Mouse (Mus musculus) large intestine, adult 2 months (tissue): ENCODE measurements at regions not wholly inside any gene's neighbourhood (a gene's known extent, or its start where the extent isn't known, plus 50 kb on each side); places are given as distances from the start of the nearest gene placed in this dataset.

Experiments
- DNase-seq: peaks from one replicate; pipeline ENCODE4 v3.0.0-alpha.2; 2012; ENCODE audit warnings: low read depth, low spot score
- WGBS: fragments of 180-500 bp; shearing (Covaris S2); methylation state at CpG from one replicate; pipeline ENCODE4 v1.1.7; 2018; 5-methylcytosine and 5-hydroxymethylcytosine counted together

DNA sequence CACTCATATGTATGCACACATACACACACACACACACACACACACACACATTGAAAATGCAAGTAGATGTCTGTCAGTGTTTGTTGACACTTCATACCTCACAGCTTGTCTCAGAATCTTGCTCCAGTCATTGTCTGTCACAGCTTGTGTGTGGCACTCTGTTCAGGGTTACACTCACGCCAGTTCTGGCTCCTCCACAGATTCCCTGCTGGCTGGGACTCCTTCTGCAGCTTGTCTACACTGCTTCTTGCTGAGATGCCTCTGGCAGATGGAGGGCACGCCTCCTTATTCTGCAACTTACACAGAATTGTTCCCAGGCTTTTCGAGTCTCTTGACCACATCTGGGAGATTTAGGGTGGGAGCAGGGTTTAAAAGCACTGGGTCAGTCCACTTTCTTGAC lies 208.6 kb upstream of the Gcfc2 start:
- WGBS, result 61% methylated on average over 3 of the region's 3 CpGs
- DNase-seq, result no peak

DNA sequence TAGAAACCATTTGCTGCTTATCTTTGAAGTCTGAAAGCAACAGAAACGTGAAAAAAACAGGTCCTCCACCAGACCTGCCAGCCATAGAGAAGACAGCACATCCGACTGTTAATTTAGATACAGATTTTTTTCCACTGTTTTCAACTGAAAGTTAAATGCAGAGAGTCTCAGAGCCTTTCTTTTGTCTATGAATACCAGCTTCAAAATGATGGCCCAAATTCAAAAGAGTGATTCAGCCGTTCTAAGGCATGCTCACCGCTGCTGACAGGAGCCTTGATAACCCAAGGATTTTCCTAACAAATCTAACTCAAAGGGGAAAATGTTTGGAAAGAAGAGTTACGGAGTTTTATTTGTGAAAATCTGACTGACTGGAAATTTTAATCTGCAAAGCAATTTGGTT lies 207.1 kb upstream of the Gcfc2 start:
- no peak for DNase-seq
- WGBS, result 72% methylated on average over 5 of the region's 5 CpGs

DNA sequence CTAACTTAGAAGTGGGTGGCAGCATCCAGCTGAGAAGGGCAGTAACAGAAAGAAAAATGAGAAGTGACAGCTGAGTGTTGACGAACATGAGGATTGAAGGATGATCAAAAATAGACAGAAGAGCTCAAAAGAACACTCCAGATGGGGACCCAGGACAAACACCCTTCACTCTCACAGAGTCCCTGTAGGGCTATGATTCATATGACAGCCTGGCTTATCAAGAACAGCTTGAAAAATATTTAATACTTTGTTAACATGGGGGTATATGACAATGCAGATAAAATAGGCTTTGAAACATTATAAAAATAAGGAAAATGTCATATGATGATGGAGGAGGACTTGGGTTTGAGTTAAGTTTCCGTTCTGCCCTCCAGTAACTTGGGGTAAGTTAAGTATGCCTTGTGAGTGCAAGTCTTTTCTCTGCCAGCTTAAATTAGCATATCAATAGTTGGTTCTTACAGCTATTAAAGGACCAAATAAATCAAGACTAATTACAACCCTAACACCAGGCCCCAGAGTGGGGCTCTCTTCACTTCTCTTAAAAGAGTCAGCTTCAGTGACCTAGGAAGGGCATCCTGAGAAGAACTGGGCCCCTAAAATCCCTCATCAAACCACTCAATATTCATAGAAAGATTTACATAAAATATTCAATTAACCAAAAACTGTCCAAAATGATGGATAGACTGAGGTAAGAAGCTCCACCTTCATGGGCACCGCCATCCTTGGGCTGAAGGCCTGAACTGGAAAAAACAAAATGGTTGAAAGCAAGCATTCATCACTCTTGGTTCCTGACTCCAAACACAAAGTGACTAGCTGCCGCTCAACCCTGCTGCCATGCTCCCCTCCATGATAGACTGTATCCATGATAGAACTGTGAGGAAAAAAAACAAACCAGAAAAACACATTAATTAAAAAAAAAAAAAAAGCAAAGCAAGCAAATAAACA lies 198.6 kb upstream of the Gcfc2 start:
- 84% methylated on average over 4 of the region's 4 CpGs for WGBS
- no peak for DNase-seq

DNA sequence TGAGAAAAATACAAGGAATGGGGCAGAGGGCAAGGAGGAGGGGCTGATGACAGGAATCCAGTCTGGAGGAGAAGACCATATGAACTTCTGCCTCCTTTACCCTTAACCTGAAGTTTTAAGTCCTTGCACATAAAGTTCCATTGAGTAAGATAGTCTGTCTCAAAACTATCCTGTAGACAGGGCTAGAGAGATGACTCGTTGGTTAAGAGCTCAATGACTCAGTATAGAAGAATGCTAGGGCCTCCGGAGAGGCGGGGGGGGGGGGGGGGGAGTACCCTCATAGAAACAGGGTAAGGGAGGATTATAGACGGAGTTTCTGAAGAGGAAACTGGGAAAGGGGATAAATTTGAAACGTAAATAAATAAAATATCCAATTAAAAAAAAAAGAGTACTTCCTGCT lies 191.8 kb upstream of the Gcfc2 start:
- 44% methylated on average over 5 of the region's 5 CpGs for WGBS
- no peak for DNase-seq

DNA sequence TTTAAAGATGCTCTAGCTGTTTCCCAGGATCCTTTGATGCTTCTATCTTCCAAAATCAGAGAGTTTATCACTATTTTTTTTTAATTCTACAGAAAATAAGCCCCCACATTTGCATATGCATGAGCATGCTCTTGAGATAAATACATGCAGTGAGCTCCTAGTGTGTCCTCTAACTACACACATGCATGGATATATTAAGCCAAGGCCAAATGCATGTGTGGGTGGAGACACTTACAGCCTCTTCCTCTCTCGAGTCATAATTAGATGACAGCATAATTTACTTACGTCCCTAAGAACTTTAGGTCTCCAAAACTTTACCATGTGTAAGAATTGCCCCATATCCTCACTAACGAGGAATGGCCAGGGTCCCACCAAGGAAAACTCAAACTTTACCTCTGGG lies 189.9 kb upstream of the Gcfc2 start:
- 71% methylated on average over 3 of the region's 3 CpGs for WGBS
- DNase-seq, result no peak

DNA sequence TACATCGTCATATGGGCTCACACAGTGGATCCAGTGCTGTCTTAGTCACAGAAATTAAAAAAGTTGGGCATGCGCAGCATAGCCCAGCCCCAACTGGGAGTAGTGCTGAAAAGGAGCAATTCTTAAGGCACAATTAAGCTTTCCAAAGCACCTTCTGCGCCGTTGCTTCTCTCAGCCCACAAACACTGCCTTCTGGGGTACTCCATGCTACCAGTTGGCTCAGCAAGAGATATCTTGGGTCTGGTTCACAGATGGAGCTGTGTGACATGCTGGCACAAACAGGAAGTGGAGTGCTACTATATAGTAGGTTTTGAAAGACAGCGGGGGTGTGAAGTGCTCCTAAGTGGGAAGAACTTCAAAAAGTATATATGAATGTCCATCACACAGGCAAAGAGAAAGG lies 185.0 kb upstream of the Gcfc2 start:
- DNase-seq, result no peak
- 89% methylated on average over 5 of the region's 5 CpGs for WGBS

DNA sequence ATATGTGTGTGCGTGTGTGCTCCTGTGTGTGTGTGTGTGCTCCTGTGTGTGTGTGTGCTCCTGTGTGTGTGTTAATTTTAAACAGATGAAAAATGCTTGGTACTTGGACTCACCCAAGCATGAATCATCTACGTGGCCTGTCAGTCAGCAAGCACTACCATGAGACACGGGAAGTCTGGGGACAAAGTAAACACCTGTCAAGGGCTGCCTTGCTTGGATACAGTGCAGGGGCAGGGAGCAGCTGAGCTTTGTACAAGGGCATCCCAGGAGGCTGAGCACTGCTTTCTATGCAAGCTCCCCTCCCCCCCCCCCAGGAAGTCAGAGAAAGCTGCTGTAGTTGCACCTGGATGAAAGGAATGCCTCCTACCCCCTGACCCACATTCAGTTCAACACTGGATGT lies 173.8 kb upstream of the Gcfc2 start:
- no peak for DNase-seq
- WGBS, result 34% methylated on average over 3 of the region's 3 CpGs

DNA sequence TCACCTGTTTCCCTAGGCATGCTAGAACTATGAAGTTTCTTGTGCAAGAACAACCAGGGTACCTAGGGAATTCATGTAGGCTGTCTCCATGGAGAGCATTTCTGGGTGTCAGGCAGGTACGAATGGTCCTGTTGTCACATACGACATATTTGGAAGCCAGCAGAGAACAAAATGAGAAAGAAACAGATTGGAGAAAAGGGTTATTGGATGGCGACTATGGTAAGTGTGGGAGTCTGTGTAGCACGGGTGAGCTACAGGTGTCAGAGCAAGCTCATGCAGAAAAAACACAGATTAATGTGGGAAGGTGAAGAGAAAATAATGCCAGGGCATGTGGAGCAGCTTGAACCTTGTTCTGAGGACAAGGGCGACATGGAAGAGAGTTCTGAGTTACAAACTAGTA lies 171.8 kb upstream of the Gcfc2 start:
- DNase-seq, result no peak
- 92% methylated on average over 5 of the region's 5 CpGs for WGBS

DNA sequence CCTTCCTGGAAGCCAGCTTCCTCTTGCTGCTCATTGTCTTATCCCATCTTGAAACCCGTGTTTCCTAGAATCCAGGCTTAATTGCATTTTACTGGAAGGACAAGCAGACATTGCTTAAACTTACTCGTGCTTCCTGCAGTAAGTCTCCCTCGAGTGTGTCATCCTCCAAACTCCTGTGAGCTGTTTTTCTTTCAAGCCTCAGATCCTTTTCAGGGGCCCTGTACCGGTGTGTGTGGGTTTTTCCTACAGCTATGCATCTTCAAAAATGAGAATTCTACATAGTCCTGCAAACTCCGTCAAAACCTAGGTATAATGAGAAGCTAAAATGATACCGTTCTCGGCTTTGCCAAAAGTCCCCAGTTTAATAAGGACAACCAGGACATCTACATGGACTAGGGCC lies 167.2 kb upstream of the Gcfc2 start:
- 67% methylated on average over 7 of the region's 7 CpGs for WGBS
- DNase-seq, result no peak

DNA sequence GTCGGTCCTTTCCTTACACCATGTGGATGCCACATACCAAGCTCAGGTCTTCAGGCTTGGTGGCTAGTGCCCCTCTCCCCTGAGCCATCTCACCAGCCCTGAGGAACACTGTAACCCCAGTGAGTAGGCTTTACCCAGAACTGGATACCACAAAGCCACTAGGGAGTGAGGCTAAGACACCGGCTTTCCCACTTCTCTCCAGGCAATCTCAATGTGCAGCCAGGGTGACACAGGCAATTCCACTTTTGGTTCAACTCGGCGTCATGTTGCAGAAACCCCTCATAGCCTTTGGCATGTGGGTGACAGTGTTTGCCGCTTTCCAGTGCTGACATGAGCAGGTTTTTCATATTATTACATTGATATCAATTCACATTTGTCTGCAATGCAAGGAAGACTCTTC lies 164.6 kb upstream of the Gcfc2 start:
- WGBS, result 85% methylated on average over 5 of the region's 5 CpGs

DNA sequence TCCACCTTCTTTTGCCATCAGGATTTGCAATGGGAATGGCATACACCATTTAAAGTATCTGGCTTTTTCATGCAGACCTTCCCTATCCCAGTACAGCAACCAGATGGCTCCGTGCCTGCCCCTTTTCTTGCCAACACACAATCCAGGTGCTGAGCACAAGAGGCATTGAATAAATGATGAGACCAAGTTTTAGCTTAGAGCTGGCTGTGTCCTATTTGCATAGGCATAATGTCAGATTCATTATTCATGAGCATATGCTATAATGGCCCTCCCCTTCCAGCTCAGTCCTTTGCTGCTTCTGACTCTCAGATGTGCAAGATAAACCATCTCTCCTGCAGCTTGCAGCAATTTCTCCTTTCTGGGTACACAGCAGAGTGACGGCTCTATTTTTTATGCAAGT lies 163.3 kb upstream of the Gcfc2 start:
- 65% methylated on average over 2 of the region's 2 CpGs for WGBS

More for the DNA sequence above, 164.6 kb upstream of the Gcfc2 start:
- no peak for DNase-seq

DNA sequence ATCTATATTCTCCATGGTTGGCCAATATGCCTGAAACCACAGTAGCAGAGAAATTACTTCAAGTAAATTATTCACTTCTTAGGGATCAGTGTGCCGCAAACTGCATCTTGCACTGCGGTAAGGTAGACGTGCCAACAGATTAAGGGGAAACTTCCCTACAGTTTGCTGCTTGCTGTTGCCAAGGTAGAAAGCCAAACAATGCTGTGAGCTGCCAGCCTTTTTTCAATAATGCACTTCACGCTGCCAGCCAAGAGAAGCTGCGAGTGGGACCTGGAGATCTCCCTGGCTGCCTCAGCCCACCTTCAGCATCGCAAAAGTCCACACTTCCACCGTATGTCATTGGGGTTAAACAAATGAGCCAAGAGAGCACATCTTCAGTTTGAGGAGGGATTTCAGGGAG lies 157.6 kb upstream of the Gcfc2 start:
- 85% methylated on average over 7 of the region's 7 CpGs for WGBS
- no peak for DNase-seq

More for the DNA sequence above, 163.3 kb upstream of the Gcfc2 start:
- no peak for DNase-seq

DNA sequence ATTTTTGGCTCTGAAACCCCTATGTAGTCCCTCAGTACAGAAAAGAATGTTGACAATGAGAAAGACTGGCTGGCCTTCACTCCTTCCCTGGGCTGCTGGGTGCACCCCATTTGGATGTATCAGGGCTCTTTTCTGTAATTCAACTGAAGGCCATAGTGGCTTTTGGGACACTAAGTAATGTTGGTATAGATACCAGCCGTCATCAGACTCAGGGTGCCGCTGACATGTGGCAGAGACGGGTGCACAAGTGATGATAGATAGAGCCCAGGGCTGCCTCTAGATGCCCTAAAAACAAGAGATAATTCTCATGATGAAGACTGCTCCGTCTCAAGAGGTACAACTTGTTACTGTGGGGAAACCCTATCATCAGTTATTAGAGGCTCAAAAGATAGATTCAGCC lies 156.7 kb upstream of the Gcfc2 start:
- DNase-seq, result no peak
- WGBS, result 90% methylated on average over 4 of the region's 4 CpGs

DNA sequence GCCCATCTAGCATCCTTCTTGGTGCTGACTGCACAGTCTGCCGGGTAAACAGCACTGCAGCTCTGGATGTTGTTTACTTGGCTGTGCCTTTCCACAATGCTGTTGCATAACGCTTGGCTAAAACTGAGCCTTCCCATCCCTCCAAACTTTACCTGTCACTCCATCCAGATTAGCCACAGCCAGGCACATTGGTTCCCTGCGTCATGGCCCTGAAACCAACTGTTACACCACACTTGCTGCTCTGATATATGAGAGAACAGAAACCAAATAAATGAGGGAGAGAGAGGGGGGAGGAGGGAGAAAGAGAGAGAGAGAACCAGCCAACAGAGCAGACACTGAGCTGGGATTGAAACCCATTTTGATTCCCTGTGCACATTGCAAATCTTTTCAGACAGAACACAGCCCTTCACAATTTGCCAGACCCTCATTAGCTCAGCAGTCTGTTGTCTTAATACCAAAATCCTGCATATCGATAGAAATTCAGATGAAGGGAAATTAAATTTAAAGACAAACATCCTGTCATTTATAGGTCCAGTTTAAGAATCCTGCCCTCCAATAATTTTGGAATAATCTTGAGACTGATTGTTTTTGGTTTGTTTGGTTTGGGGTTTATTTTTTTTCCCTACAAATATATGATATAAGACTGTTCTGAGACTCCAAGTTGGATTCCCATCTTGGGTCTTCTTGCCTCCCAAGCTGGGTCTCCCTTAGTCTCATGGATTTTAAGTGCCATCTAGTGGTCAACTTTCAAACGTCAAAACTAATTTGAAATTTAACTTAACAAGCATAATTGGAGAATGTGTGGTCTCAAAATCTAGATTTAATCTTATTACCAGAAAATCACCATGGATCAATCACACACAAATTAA lies 154.6 kb upstream of the Gcfc2 start:
- no peak for DNase-seq
- WGBS, result 45% methylated on average over 5 of the region's 5 CpGs

DNA sequence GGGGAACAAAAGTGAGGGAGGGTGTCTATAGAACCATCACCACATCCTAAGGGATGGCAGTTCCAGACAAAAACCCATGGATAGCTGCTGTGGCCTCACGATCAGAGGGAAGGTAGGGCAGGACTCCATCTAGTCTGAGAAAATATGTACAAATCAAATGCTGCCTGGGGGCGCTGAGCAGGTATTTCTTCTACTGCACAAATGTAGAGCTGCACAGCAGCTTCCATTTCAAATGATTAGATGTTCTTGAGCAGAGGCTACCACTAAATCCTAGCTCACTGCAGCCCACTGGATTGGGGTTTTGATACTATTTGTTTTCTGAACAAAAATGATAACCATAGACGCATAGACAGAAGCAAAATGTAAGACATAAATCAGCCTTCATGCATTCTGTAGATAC lies 153.2 kb upstream of the Gcfc2 start:
- DNase-seq, result no peak
- WGBS, result 78% methylated on average over 3 of the region's 3 CpGs

DNA sequence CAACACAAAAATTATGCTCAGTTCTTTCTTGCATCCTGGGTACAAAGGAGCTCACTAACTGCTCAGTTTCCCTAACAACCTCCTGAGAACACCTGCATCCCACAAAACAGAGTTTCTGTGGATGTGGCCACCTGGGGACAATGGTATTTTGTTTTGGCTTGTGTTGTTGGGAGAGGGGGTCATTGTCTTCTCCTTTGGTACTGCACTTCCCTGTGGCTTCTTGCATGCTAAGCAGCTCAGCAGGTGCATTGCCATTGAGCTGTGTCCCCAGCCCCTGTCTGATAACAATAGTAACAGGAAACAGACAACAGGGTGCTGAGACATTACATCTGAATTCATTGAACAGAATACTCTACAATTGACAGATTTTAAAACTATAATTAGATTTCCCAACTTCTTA lies 151.6 kb upstream of the Gcfc2 start:
- DNase-seq, result no peak

DNA sequence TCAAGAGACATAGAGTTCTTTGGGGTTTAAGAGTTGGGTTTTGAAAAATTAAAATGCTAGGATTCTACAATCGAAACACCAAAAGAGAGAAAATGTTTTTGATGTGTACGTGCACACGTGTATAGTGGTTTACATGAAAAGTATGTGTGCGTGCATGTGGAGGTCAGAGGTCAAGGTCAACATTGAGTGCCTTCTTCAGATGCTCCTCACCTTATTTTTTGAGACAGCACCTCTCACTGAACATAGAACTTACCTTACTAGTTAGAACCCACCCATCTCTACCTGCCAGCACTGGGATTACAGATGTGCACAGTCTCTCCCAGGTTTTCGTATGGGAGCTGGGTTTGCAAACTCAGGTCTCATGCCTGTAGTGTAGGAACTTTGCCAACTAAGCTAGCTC lies 141.3 kb upstream of the Gcfc2 start:
- WGBS, result 87% methylated on average over 5 of the region's 5 CpGs
- no peak for DNase-seq

DNA sequence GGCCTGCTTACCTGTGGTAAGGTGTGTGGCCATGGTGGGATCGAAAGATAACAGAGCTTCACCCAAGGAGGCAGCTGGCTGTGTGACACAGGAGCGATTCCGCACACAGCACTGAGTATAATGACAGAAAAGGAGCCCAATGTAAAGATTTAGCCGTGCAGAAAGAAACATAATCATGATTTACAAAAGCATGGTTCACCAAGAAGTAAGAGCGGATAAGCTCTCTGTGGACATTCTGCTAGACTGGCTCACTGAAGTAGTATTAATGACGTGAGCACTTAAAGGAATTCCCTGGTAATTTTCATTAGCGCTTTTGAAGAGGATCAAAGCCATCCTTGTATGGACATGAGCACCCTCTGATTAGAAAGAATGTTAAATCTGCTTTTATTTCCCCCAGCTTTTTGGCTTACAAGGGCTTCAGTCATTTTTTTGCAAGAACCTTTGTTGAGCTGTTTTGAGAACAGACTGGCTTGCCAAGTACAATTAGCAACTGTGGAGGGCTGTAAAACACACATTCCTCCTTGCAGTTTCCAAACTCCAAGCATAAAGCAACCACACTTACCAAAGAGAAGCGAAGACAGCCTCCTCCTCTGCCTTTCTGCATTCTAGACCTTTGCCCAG lies 140.5 kb upstream of the Gcfc2 start:
- DNase-seq, result no peak
- WGBS, result 71% methylated on average over 8 of the region's 8 CpGs

DNA sequence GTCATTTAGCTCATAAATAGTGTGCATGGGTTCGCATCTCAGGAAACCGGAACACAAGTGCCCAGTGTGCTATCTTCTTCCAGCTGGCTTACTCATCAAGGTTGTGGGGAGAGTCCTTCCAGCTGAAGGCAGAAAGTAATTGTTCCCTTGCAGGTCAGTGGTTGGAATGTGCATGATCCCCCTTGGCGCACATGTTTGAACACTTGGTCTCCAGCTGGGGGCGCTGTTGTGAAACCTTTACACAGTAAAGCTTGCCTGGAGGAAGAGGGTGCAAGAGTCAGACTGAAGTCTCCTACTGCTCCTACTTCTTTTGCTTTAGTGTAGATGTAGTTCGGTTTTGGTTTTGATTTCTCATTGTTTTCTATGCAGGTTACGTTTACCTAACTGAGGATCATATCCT lies 128.2 kb upstream of the Gcfc2 start:
- WGBS, result 79% methylated on average over 6 of the region's 6 CpGs
- DNase-seq, result no peak

DNA sequence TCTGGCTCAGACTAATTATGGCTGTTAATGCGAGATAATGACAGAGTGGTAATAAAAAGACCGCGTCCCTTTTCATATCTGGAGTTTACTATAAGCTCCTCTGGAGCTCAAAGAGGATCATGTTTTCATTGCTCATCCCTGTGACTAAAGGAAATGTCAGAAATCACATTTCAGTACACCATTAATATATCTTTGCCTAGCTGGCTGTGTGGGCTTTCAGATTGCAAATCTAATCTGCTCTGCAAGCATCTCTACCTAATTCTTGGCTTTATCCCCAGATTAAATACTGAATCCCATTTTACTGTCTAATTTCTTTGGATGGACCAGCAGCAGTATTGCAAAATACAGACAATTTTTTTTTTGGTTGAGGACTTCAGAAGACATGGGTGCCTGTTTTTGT lies 122.6 kb upstream of the Gcfc2 start:
- WGBS, result 89% methylated on average over 3 of the region's 3 CpGs
- no peak for DNase-seq
